21 mouse cellular contexts compared by ENCODE assay signal in genomic region chr13:73699714-73700113, GRCm38 (mm10). TPM values are rescaled to one million over a fixed set of nuclear protein-coding genes. Genes with fewer than 3 reads are reported as not detected.
"Had no signal": no experiment of that assay in that cellular context is flagged by ENCODE, and none has a peak within 500 bp of the region (broad histone marks: within the 10 kb centered on the region; RNA-seq: fewer than 3 reads in every experiment).

No protein-coding gene starts in this region.

- ATAC-seq: liver, postnatal 0 days; midbrain, embryonic 15.5 days had no signal

- H3K27me3 ChIP-seq: limb, embryonic 15.5 days; liver, embryonic 13.5 days; lung, embryonic 15.5 days; midbrain, embryonic 15.5 days; neural tube, embryonic 12.5 days had no signal

- H3K9me3 ChIP-seq: limb, embryonic 15.5 days; liver, embryonic 13.5 days; lung, embryonic 15.5 days; megakaryocyte, embryonic 14.5 days; midbrain, embryonic 15.5 days; neural tube, embryonic 12.5 days had no signal

- H3K27ac ChIP-seq: left cerebral cortex, adult 2 months; limb, embryonic 15.5 days; liver, embryonic 13.5 days; lung, embryonic 15.5 days; macrophage; midbrain, embryonic 15.5 days; neural tube, embryonic 12.5 days had no signal

- H3K4me1 ChIP-seq: limb, embryonic 15.5 days; lung, embryonic 15.5 days; midbrain, embryonic 15.5 days; neural tube, embryonic 12.5 days had no signal

- H3K9ac ChIP-seq: limb, embryonic 15.5 days; liver, embryonic 13.5 days; liver, postnatal 0 days; lung, embryonic 15.5 days; midbrain, embryonic 15.5 days; neural tube, embryonic 12.5 days had no signal

- H3K36me3 ChIP-seq: limb, embryonic 15.5 days; liver, embryonic 13.5 days; lung, embryonic 15.5 days; midbrain, embryonic 15.5 days; neural tube, embryonic 12.5 days had no signal

- H3K4me2 ChIP-seq: limb, embryonic 15.5 days; liver, embryonic 13.5 days; lung, embryonic 15.5 days; midbrain, embryonic 11.5 days; midbrain, embryonic 15.5 days; neural tube, embryonic 12.5 days had no signal

- DNase-seq: kidney, adult 11 months; liver, embryonic 13.5 days; liver, postnatal 0 days; lung, postnatal 14 days; right cerebral cortex, postnatal 14 days; thymus, postnatal 25 days had no signal

- H3K4me3 ChIP-seq: left cerebral cortex, adult 2 months; limb, embryonic 15.5 days; liver, embryonic 13.5 days; lung, embryonic 15.5 days; megakaryocyte, embryonic 14.5 days; midbrain, embryonic 15.5 days; neural tube, embryonic 12.5 days had no signal

RNA-seq across cellular contexts. Expression of gene Slc6a19, which starts 5.0 kb away (rescaled TPM):
- polyA plus RNA-seq: limb, embryonic 11.5 days; lung, embryonic 15.5 days had no signal

RNA-seq across cellular contexts. Expression of gene Slc6a18, which starts 21.9 kb away (rescaled TPM):
- total RNA-seq: layer of hippocampus, adult 8-10 months; layer of hippocampus, postnatal 25 days; left cerebral cortex, adult 2 months; left cerebral cortex, postnatal 14 days; monocyte, adult 5-6 weeks; neutrophil, adult 5-6 weeks had no signal
- polyA plus RNA-seq: limb, embryonic 11.5 days; liver, embryonic 13.5 days; liver, postnatal 0 days; lung, embryonic 15.5 days; macrophage; midbrain, embryonic 11.5 days; midbrain, embryonic 15.5 days; neural tube, embryonic 12.5 days; stomach, embryonic 16.5 days had no signal
